Mouse (Mus musculus) limb, embryonic 15.5 days (tissue): ENCODE data around the gene Atp9a. TPM values are rescaled to one million over a fixed set of nuclear protein-coding genes. Genes with fewer than 3 reads are reported as not detected.

ENCODE experiments used
- ATAC-seq: fragments of 200-750 bp; cut with Nextera tagmentation; 2 replicates; pipeline ENCODE4 v1.8.0; 2017; ENCODE audit warnings: low read depth, moderate TSS enrichment; ENCODE audit not compliant: insufficient number of reproducible peaks, low FRiP score, low TSS enrichment
- H3K27ac ChIP-seq: fragments of 300-500 bp; sonication (generic); 2 replicates; pipeline ENCODE4 v1.5.1; 2015; ENCODE audit warnings: moderate library complexity, mild to moderate bottlenecking, inconsistent platforms
- H3K27me3 ChIP-seq: fragments of 300-500 bp; sonication (generic); 2 replicates; pipeline ENCODE4 v1.6.1; 2015; ENCODE audit warnings: inconsistent platforms
- H3K36me3 ChIP-seq: fragments of 300-500 bp; sonication (generic); 2 replicates; pipeline ENCODE4 v1.6.1; 2015; ENCODE audit warnings: inconsistent platforms
- H3K4me1 ChIP-seq: fragments of 300-500 bp; sonication (generic); 2 replicates; pipeline ENCODE4 v1.6.1; 2015; ENCODE audit warnings: inconsistent platforms
- H3K4me2 ChIP-seq: fragments of 300-500 bp; sonication (generic); 2 replicates; pipeline ENCODE4 v1.6.1; 2015; ENCODE audit warnings: mild to moderate bottlenecking, inconsistent platforms
- H3K4me3 ChIP-seq: fragments of 300-500 bp; sonication (generic); 2 replicates; pipeline ENCODE4 v1.5.1; 2015; ENCODE audit warnings: mild to moderate bottlenecking, inconsistent platforms
- H3K9ac ChIP-seq: fragments of 300-500 bp; sonication (generic); 2 replicates; pipeline ENCODE4 v1.6.1; 2015; ENCODE audit warnings: inconsistent platforms
- H3K9me3 ChIP-seq: fragments of 300-500 bp; sonication (generic); 2 replicates; pipeline ENCODE4 v1.6.1; 2016; ENCODE audit warnings: inconsistent platforms
- WGBS: fragments of 180-500 bp; shearing (Covaris S2); methylation state at CpG from one replicate; pipeline ENCODE4 v1.1.7; 2015; 5-methylcytosine and 5-hydroxymethylcytosine counted together
- microRNA-seq: library from miRNA; unstranded; fragments of <30 nt; microRNA quantifications from one replicate; pipeline ENCODE4, GENCODE M21; 2016
- polyA plus RNA-seq: library from polyadenylated mRNA; unstranded; fragments of >200 nt; fragmentation: Nextera tagmentation; extraction: Ambion mirVana; gene quantifications from 2 replicates; pipeline ENCODE4 v1.2.1, GENCODE M21; 2015

Gene Atp9a
- polyA plus RNA-seq, 1 experiment from 2014 or later: 24.6 TPM

GRCm38 (mm10) chr2:168590168-168590551, 152.0 kb downstream of the Atp9a start:
- H3K4me3 ChIP-seq: peak overlapping the region; percentile 38
- 0 out of 2 replicates have a peak, but pooled peaks have one; percentile 26 for ATAC-seq
- peaks cover 40% of the 10 kb centered on the region for H3K4me1 ChIP-seq
- no peak overlapping the region for H3K27ac ChIP-seq
- H3K4me2 ChIP-seq: peak overlapping the region; percentile 72
- H3K36me3 ChIP-seq: no peaks in the 10 kb centered on the region
- H3K9ac ChIP-seq: no peak overlapping the region
- H3K27me3 ChIP-seq: peaks cover 37% of the 10 kb centered on the region
- WGBS: 4% methylated on average over 34 of the region's 38 CpGs
- no peaks in the 10 kb centered on the region for H3K9me3 ChIP-seq

- H3K4me2 ChIP-seq: peak overlapping the region; percentile 72
- peaks cover 45% of the 10 kb centered on the region for H3K4me1 ChIP-seq
- peak overlapping the region; percentile 38 for H3K4me3 ChIP-seq
- peaks cover 37% of the 10 kb centered on the region for H3K27me3 ChIP-seq
- WGBS: 9% methylated on average over 21 of the region's 21 CpGs
- no peak overlapping the region for H3K9ac ChIP-seq
- no peaks in the 10 kb centered on the region for H3K9me3 ChIP-seq
- no peak overlapping the region for H3K27ac ChIP-seq
- H3K36me3 ChIP-seq: no peaks in the 10 kb centered on the region
- ATAC-seq: no peak
Observed at GRCm38 (mm10) chr2:168589368-168590167, 152.6 kb downstream of the Atp9a start.

GRCm38 (mm10) chr2:168588591-168589367, 153.4 kb downstream of the Atp9a start:
- no peak for ATAC-seq
- Histone ChIP-seq H3K36me3 (no peaks in the 10 kb centered on the region), H3K27ac (no peak overlapping the region), H3K9ac (no peak overlapping the region), H3K4me3 (peak overlapping the region; percentile 38), H3K9me3 (no peaks in the 10 kb centered on the region), H3K4me1 (peaks cover 48% of the 10 kb centered on the region), H3K27me3 (peaks cover 37% of the 10 kb centered on the region), H3K4me2 (0 out of 2 replicates have a peak overlapping the region, but pooled peaks have one; percentile 72)
- 18% methylated on average over 11 of the region's 11 CpGs for WGBS

GRCm38 (mm10) chr2:168587159-168587558, 155.1 kb downstream of the Atp9a start:
- Histone ChIP-seq H3K4me3 (no peak overlapping the region), H3K27me3 (peaks cover 36% of the 10 kb centered on the region), H3K36me3 (no peaks in the 10 kb centered on the region), H3K4me1 (peaks cover 58% of the 10 kb centered on the region), H3K9me3 (no peaks in the 10 kb centered on the region), H3K9ac (no peak overlapping the region), H3K4me2 (no peak overlapping the region), H3K27ac (no peak overlapping the region)
- ATAC-seq: no peak
- 60% methylated on average over 8 of the region's 8 CpGs for WGBS

GRCm38 (mm10) chr2:168586512-168586911, 155.7 kb downstream of the Atp9a start:
- 89% methylated on average over 12 of the region's 12 CpGs for WGBS
- Histone ChIP-seq H3K9ac (no peak overlapping the region), H3K9me3 (no peaks in the 10 kb centered on the region), H3K36me3 (no peaks in the 10 kb centered on the region), H3K4me3 (no peak overlapping the region), H3K4me2 (no peak overlapping the region), H3K27me3 (peaks cover 30% of the 10 kb centered on the region), H3K27ac (no peak overlapping the region), H3K4me1 (peaks cover 64% of the 10 kb centered on the region)
- no peak for ATAC-seq

- Histone ChIP-seq H3K4me2 (no peak overlapping the region), H3K27me3 (peaks cover 13% of the 10 kb centered on the region), H3K4me3 (no peak overlapping the region), H3K4me1 (peaks cover 72% of the 10 kb centered on the region), H3K9ac (no peak overlapping the region), H3K27ac (no peak overlapping the region), H3K36me3 (no peaks in the 10 kb centered on the region), H3K9me3 (no peaks in the 10 kb centered on the region)
- ATAC-seq: no peak
- WGBS: 71% methylated on average over 6 of the region's 6 CpGs
Observed at GRCm38 (mm10) chr2:168584857-168585256, 157.4 kb downstream of the Atp9a start.

Small RNA genes within 50 kb of the gene (microRNA-seq; reads per million reads assigned to microRNA genes)
- gene Mir7004: not detected

Other genes with a start within 250 kb of the Atp9a start
- 6.2 and 8.9 TPM in 2 replicates for gene Nfatc2, start 140.8 kb downstream of the Atp9a start, polyA plus RNA-seq
- 0.38 and 0.45 TPM in 2 replicates for gene Sall4, start 25.5 kb upstream of the Atp9a start, polyA plus RNA-seq
- gene Zfp64, start 213.2 kb upstream of the Atp9a start, polyA plus RNA-seq: 45.9 and 48.6 TPM in 2 replicates